ENCODE assay signal across 16 mouse cellular contexts in genomic region chr12:73402137-73402712, GRCm38 (mm10).
DNase-seq lines count a peak whose midpoint lies in the region; ATAC-seq lines count a peak whose summit lies in the region.
"Had no signal": no experiment of that assay in that cellular context is flagged by ENCODE, and none has a peak within 500 bp of the region (broad histone marks: within the 10 kb centered on the region; RNA-seq: fewer than 3 reads in every experiment).

No protein-coding gene starts in this region.

- H3K9ac ChIP-seq in midbrain, embryonic 11.5 days (ENCODE audit: low read length): no peak overlapping the region
- H3K9ac ChIP-seq in midbrain, embryonic 14.5 days (replicated peaks; ENCODE audit: low read length): no peak overlapping the region
- H3K9ac ChIP-seq in limb, embryonic 15.5 days: no peak overlapping the region
- H3K9ac ChIP-seq: forebrain, postnatal 0 days; hindbrain, embryonic 13.5 days; liver, embryonic 14.5 days; midbrain, embryonic 13.5 days had no signal

- no peak overlapping the region for H3K4me3 ChIP-seq in heart, embryonic 10.5 days
- no peak overlapping the region for H3K4me3 ChIP-seq in midbrain, embryonic 11.5 days (ENCODE audit: low read depth, low read length)
- no peak overlapping the region for H3K4me3 ChIP-seq in midbrain, embryonic 14.5 days (replicated peaks; ENCODE audit: low read depth, low read length)
- no peak overlapping the region for H3K4me3 ChIP-seq in limb, embryonic 15.5 days
- H3K4me3 ChIP-seq: erythroblast, embryonic 14.5 days; hindbrain, embryonic 13.5 days; layer of hippocampus, adult 2 months; midbrain, embryonic 13.5 days had no signal

- intact Hi-C loops in heart, postnatal 25 days (cut with DNase I): no loop called here

- no peaks in the 10 kb centered on the region for H3K36me3 ChIP-seq in heart, embryonic 10.5 days
- H3K36me3 ChIP-seq in midbrain, embryonic 11.5 days (ENCODE audit: control insufficient read depth, insufficient read depth, low read length): no peaks in the 10 kb centered on the region
- no peaks in the 10 kb centered on the region for H3K36me3 ChIP-seq in midbrain, embryonic 14.5 days (ENCODE audit: control insufficient read depth, insufficient read depth, low read length)
- no peaks in the 10 kb centered on the region for H3K36me3 ChIP-seq in limb, embryonic 15.5 days
- H3K36me3 ChIP-seq: hindbrain, embryonic 13.5 days; midbrain, embryonic 13.5 days had no signal

- 62% methylated on average over 5 of the region's 5 CpGs for WGBS in heart, embryonic 10.5 days
- 87% methylated on average over 5 of the region's 5 CpGs for WGBS in midbrain, embryonic 11.5 days
- 79% methylated on average over 5 of the region's 5 CpGs for WGBS in midbrain, embryonic 14.5 days
- WGBS in limb, embryonic 15.5 days: 46% methylated on average over 5 of the region's 5 CpGs

- H3K4me2 ChIP-seq in midbrain, embryonic 11.5 days: no peak overlapping the region
- H3K4me2 ChIP-seq in midbrain, embryonic 14.5 days (ENCODE audit: low read length): no peak overlapping the region
- no peak overlapping the region for H3K4me2 ChIP-seq in limb, embryonic 15.5 days
- H3K4me2 ChIP-seq: hindbrain, embryonic 13.5 days; midbrain, embryonic 13.5 days had no signal

- H3K9me3 ChIP-seq in heart, embryonic 10.5 days: no peaks in the 10 kb centered on the region
- H3K9me3 ChIP-seq in midbrain, embryonic 11.5 days (ENCODE audit: control insufficient read depth, low read length): no peaks in the 10 kb centered on the region
- H3K9me3 ChIP-seq in midbrain, embryonic 14.5 days (ENCODE audit: control insufficient read depth, low read length): no peaks in the 10 kb centered on the region
- H3K9me3 ChIP-seq in limb, embryonic 15.5 days: no peaks in the 10 kb centered on the region
- H3K9me3 ChIP-seq: hindbrain, embryonic 13.5 days; midbrain, embryonic 13.5 days had no signal

- no peaks in the 10 kb centered on the region for H3K27me3 ChIP-seq in heart, embryonic 10.5 days (ENCODE audit: insufficient read depth, poor library complexity, severe bottlenecking)
- H3K27me3 ChIP-seq in midbrain, embryonic 11.5 days (ENCODE audit: control insufficient read depth, insufficient read depth, low read length): no peaks in the 10 kb centered on the region
- no peaks in the 10 kb centered on the region for H3K27me3 ChIP-seq in midbrain, embryonic 14.5 days (ENCODE audit: control insufficient read depth, insufficient read depth, low read length)
- H3K27me3 ChIP-seq in limb, embryonic 15.5 days: no peaks in the 10 kb centered on the region; the same call in 1 of the 2 replicates
- H3K27me3 ChIP-seq: hindbrain, embryonic 13.5 days; midbrain, embryonic 13.5 days had no signal

- peak overlapping the region; percentile 88 for H3K27ac ChIP-seq in heart, embryonic 10.5 days
- H3K27ac ChIP-seq in midbrain, embryonic 11.5 days (ENCODE audit: low read depth, low read length): no peak overlapping the region
- H3K27ac ChIP-seq in midbrain, embryonic 14.5 days (replicated peaks; ENCODE audit: low read depth, low read length): no peak overlapping the region
- H3K27ac ChIP-seq in limb, embryonic 15.5 days: peak overlapping the region; percentile 51
- H3K27ac ChIP-seq: hindbrain, embryonic 13.5 days; layer of hippocampus, adult 2 months; liver, embryonic 14.5 days; midbrain, embryonic 13.5 days had no signal

- peaks cover 58% of the 10 kb centered on the region for H3K4me1 ChIP-seq in heart, embryonic 10.5 days
- H3K4me1 ChIP-seq in midbrain, embryonic 11.5 days (ENCODE audit: control insufficient read depth, insufficient read depth, low read length): no peaks in the 10 kb centered on the region
- H3K4me1 ChIP-seq in midbrain, embryonic 14.5 days (ENCODE audit: control insufficient read depth, insufficient read depth, low read length): no peaks in the 10 kb centered on the region
- H3K4me1 ChIP-seq in limb, embryonic 15.5 days: peaks cover 28% of the 10 kb centered on the region

- no peak for ATAC-seq in midbrain, embryonic 11.5 days (ENCODE audit: low FRiP score)
- ATAC-seq in midbrain, embryonic 14.5 days (ENCODE audit: low FRiP score, low TSS enrichment): no peak
- ATAC-seq in limb, embryonic 15.5 days (ENCODE audit: insufficient number of reproducible peaks, low FRiP score, low TSS enrichment, low read depth): no peak
- no peak for ATAC-seq in inflammation-experienced regulatory T-cells, adult 6 months
- ATAC-seq: forebrain, postnatal 0 days; midbrain, embryonic 13.5 days had no signal

- DNase-seq in heart, embryonic 10.5 days (ENCODE audit: low spot score): no peak
- DNase-seq in heart, postnatal 25 days (ENCODE audit: low spot score): no peak
- peak; percentile 54 for DNase-seq in midbrain, embryonic 11.5 days (ENCODE audit: low spot score, missing footprints)
- no peak for DNase-seq in midbrain, embryonic 14.5 days
- DNase-seq in thymus, postnatal 4 days: peak; percentile 61
- DNase-seq: adrenal gland, postnatal 25 days; B cell, adult 2 months; cerebellum, adult 18-20 months; forebrain, postnatal 0 days had no signal

Comparison
In these comparisons a context has a peak if more than half of its experiments do, and no peak if none do; other contexts are left out.
1. DNase-seq: peak in midbrain, embryonic 11.5 days (single experiment) and thymus, postnatal 4 days (single experiment); none in heart, embryonic 10.5 days (single experiment), heart, postnatal 25 days (single experiment) and midbrain, embryonic 14.5 days (single experiment).
2. H3K27ac ChIP-seq: peak in heart, embryonic 10.5 days (single experiment) and limb, embryonic 15.5 days (single experiment); none in midbrain, embryonic 11.5 days (single experiment) and midbrain, embryonic 14.5 days (single experiment).